Mouse (Mus musculus) ovary, postnatal 14 days (tissue): Measurements from ENCODE around the gene Orc2.
A peak's percentile ranks its signal among the peaks of the same experiment; 100 is the strongest.

Experiments used
- DNase-seq: peaks from one replicate; pipeline ENCODE4 v3.0.0; 2022; ENCODE audit warnings: low spot score

Gene Orc2

DNA sequence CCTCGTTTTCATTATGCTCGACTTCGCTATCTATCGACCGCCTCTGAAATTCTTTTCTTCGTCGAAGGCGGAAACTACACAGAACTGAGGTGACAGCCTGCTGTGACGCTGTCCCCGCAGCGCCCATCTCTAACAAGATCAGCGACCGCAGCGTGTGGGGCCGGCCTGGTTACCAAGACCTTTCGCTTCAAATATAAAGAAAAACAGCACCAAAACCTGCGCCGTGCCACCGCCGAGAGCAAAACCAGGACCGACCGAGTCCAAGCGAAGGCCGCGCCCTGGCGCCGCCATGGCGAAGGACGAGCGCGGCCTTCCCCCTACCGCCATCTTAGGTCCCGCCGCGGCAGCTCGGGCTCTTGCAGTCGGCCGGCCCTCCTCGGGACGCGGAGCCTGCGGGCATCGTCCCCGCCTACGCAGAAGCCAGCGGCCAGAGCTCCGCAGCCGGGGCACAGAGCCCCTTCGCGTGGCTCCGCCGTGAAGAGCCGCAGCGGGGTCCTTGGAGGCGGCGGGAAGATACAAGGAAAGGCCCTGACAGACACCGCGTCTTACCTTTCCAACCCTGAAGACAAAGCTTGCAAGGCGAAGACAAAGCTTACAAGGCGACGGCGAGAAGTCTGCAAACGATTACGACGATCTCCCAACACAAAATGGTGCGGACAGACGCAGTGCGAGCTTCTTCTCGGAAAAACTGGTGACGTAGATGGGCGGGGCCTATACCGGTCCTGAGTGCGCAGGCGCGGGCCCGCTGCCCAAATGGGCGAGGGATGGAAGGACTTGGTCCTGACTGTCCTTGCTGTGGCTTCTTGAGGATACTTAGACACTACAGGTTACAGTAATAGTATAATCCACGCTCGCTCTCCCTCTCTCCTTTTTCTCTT is 81.3 kb downstream of the Orc2 start, which contains the start of gene Clk1:
Gene Clk1 (minus strand): TSS at position 696 of the 878 bp plus-strand sequence.
- peak; percentile 99 for DNase-seq

GRCm38 (mm10) chr1:58422879-58423278 is 82.0 kb downstream of the Orc2 start:
- no peak for DNase-seq

GRCm38 (mm10) chr1:58420961-58421360 is 83.9 kb downstream of the Orc2 start:
- no peak for DNase-seq

GRCm38 (mm10) chr1:58420032-58420431 is 84.9 kb downstream of the Orc2 start:
- no peak for DNase-seq

- DNase-seq, result no peak
Measured at GRCm38 (mm10) chr1:58416048-58416447, 88.9 kb downstream of the Orc2 start.

DNA sequence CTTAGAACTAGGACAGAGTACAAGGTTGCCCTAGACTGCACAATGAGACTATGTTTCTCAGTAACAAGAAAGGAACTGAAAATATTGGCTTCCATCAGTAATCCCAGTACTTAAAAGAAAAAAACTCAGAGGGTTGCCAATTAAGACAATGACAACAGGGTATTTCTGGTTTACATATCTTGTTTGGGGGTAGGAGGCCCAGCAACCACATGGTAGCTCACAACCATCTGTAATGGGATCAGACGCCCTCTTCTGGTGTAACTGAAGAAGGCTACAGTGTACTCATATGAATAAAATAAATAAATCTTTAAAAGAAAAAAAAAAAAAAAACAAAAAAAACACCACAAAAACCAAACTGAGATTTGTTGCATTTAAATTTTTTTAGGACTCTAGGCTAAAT is 89.5 kb downstream of the Orc2 start:
- no peak for DNase-seq
